Mouse (Mus musculus) heart, embryonic 16.5 days (tissue): Measurements from ENCODE around the gene Fcor. TPM values are rescaled to one million over a fixed set of nuclear protein-coding genes. Genes with fewer than 3 reads are reported as not detected.

Experiments used
- ATAC-seq: fragments of 200-750 bp; cut with Nextera tagmentation; replicated peaks from 2 replicates; pipeline ENCODE4 v1.8.0; 2017; ENCODE audit warnings: moderate number of reproducible peaks; ENCODE audit not compliant: insufficient read depth, low FRiP score; ENCODE audit errors: extremely low read depth
- H3K27ac ChIP-seq: fragments of 300-500 bp; sonication (generic); 2 replicates; pipeline ENCODE4 v1.5.1; 2014; ENCODE audit warnings: mild to moderate bottlenecking, low read length, control low read depth, moderate library complexity
- H3K27me3 ChIP-seq: fragments of 300-500 bp; sonication (generic); 2 replicates; pipeline ENCODE4 v1.6.1; 2014; ENCODE audit warnings: low read length, mixed read lengths; ENCODE audit not compliant: control insufficient read depth, insufficient read depth
- H3K36me3 ChIP-seq: fragments of 300-500 bp; sonication (generic); 2 replicates; pipeline ENCODE4 v1.6.1; 2014; ENCODE audit not compliant: control insufficient read depth, insufficient read depth
- H3K4me1 ChIP-seq: fragments of 300-500 bp; sonication (generic); 2 replicates; pipeline ENCODE4 v1.6.1; 2014; ENCODE audit warnings: low read length, mixed read lengths; ENCODE audit not compliant: control insufficient read depth, insufficient read depth
- H3K4me2 ChIP-seq: fragments of 300-500 bp; sonication (generic); 2 replicates; pipeline ENCODE4 v1.6.1; 2014; ENCODE audit warnings: low read depth, mild to moderate bottlenecking, control low read depth, low read length
- H3K4me3 ChIP-seq: fragments of 300-500 bp; sonication (generic); 2 replicates; pipeline ENCODE4 v1.5.1; 2014; ENCODE audit warnings: mild to moderate bottlenecking, control low read depth, low read length
- H3K9ac ChIP-seq: fragments of 300-500 bp; sonication (generic); 2 replicates; pipeline ENCODE4 v1.6.1; 2014; ENCODE audit warnings: low read length, control low read depth
- H3K9me3 ChIP-seq: fragments of 300-500 bp; sonication (generic); replicated peaks from 2 replicates; pipeline ENCODE4 v1.6.1; 2016; ENCODE audit warnings: low read length; ENCODE audit not compliant: control insufficient read depth
- WGBS: fragments of 180-500 bp; shearing (Covaris S2); extraction: QIAGEN DNeasy Blood & Tissue Kit; methylation state at CpG from one replicate; pipeline ENCODE4 v1.1.7; 2014; 5-methylcytosine and 5-hydroxymethylcytosine counted together
- polyA plus RNA-seq: library from polyadenylated mRNA; unstranded; fragments of >200 nt; fragmentation: Nextera tagmentation; extraction: Ambion mirVana; gene quantifications from 2 replicates; pipeline ENCODE4 v1.2.1, GENCODE M21; 2015

Gene Fcor
- polyA plus RNA-seq, 1 experiment from 2014 or later = 4.3 TPM

- H3K27ac ChIP-seq = no peak overlapping the region
- WGBS = 92% methylated on average over 1 of the region's 1 CpGs
- ATAC-seq = no peak
- no peaks in the 10 kb centered on the region for H3K27me3 ChIP-seq
- no peaks in the 10 kb centered on the region for H3K4me1 ChIP-seq
- no peak overlapping the region for H3K4me2 ChIP-seq
- no peak overlapping the region for H3K9ac ChIP-seq
- no peaks in the 10 kb centered on the region for H3K36me3 ChIP-seq
- H3K4me3 ChIP-seq = no peak overlapping the region
- H3K9me3 ChIP-seq = no peaks in the 10 kb centered on the region
Measured at GRCm38 (mm10) chr8:3701491-3701890, 29.3 kb upstream of the Fcor start.

DNA sequence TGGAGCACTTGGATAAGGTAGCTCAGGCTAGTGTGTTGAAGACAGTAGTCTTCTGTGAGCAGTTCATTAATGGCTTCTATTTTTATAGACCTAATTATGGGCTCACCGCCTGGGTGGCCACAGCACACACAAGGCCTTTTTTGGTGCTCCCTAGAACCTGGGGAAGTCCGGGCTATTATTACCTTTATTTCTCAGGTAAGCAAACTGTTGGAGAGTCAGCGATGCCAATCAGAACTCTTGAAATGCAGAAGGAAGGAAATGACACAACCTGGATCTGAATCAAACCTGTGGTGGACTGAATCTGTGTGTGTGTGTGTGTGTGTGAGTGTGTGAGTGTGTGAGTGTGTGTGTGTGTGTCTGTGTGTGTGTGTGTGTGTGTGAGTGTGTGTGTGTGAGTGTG is 22.0 kb upstream of the Fcor start, which contains the start of gene Fcer2a:
Gene Fcer2a, minus strand, starts transcription at position 55 of the 400 bp plus-strand sequence.
- WGBS = 67% methylated on average over 3 of the region's 3 CpGs
- ATAC-seq = no peak
- no peak within 1 kb of the TSS for H3K4me2 ChIP-seq
- H3K4me3 ChIP-seq = no peak within 1 kb of the TSS
- no peak within 1 kb of the TSS for H3K9ac ChIP-seq
- no peaks in the 10 kb centered on the region for H3K27me3 ChIP-seq
- no peaks in the 10 kb centered on the region for H3K4me1 ChIP-seq
- H3K9me3 ChIP-seq = no peaks in the 10 kb centered on the region
- no peaks in the 10 kb centered on the region for H3K36me3 ChIP-seq
- H3K27ac ChIP-seq = no peak within 1 kb of the TSS

DNA sequence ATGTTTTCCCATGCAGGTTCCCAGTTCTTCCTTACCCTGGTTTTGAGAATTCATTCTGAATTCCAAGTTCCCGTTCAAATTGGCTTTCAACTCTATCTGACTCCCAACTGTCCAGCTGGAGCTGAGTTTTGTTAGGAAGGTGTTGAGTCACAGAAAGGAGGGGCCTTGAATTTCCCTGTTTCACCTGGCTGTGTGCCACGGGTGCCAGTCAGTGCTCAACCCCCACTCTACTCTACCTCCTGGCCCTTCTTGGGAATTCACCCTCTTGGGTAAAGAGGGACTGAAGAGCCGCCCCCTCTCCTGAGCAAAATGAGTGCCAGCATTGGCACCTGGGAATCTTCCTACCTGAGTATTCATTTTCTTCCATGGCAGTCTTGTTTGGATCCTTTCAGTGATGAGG is 18.6 kb upstream of the Fcor start:
- Histone ChIP-seq H3K9ac (no peak overlapping the region), H3K4me2 (no peak overlapping the region), H3K9me3 (no peaks in the 10 kb centered on the region), H3K4me3 (no peak overlapping the region), H3K27me3 (no peaks in the 10 kb centered on the region), H3K4me1 (no peaks in the 10 kb centered on the region), H3K27ac (no peak overlapping the region), H3K36me3 (no peaks in the 10 kb centered on the region)
- ATAC-seq = no peak
- 71% methylated on average over 3 of the region's 3 CpGs for WGBS

GRCm38 (mm10) chr8:3687537-3687936 is 15.4 kb upstream of the Fcor start:
- Histone ChIP-seq H3K27me3 (no peaks in the 10 kb centered on the region), H3K4me1 (no peaks in the 10 kb centered on the region), H3K27ac (no peak overlapping the region), H3K9me3 (no peaks in the 10 kb centered on the region), H3K36me3 (no peaks in the 10 kb centered on the region), H3K4me2 (no peak overlapping the region), H3K4me3 (no peak overlapping the region), H3K9ac (no peak overlapping the region)
- no peak for ATAC-seq
- WGBS = 62% methylated on average over 6 of the region's 6 CpGs

DNA sequence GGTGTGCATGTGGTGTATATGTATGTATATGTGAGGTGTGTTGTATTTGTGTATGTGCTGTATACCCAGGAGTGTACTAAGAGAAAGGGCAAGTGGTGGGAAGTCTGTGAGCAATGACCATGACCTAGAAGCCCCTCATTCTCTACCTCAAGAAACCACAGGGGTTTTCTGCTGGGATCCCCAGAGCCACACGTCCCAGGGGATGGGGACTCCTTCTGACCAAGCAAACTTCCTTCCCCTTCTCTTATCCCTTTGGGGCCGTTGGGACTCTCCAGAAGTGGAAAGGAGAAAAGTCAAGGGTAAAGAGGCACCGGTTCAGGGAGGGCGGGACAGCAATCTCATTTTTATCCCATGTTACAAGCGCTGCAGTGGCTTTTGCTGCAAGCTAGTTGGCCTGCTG is 13.3 kb upstream of the Fcor start:
- Histone ChIP-seq H3K27me3 (no peaks in the 10 kb centered on the region), H3K4me3 (no peak overlapping the region), H3K27ac (no peak overlapping the region), H3K4me2 (no peak overlapping the region), H3K4me1 (no peaks in the 10 kb centered on the region), H3K9ac (no peak overlapping the region), H3K36me3 (peaks cover 7% of the 10 kb centered on the region; the same call in 1 of the 2 replicates), H3K9me3 (no peaks in the 10 kb centered on the region)
- ATAC-seq = no peak
- 53% methylated on average over 5 of the region's 5 CpGs for WGBS

DNA sequence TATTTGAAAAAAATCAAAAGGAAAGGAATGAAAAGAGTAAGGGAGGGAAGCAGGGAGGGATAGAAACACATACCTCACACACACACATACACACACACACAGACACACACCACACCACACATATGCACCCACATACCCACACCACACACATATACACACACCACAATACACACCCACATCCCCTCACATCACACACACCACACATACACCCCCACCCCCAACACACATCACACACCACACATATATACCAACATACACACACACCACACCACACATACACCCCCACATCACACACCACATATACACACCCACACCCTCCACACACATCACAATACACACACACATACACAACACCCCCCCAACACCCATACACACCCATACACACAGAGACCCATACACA is 12.4 kb upstream of the Fcor start:
- no peak overlapping the region for H3K9ac ChIP-seq
- H3K36me3 ChIP-seq = peaks cover 16% of the 10 kb centered on the region
- no peak for ATAC-seq
- no peaks in the 10 kb centered on the region for H3K27me3 ChIP-seq
- H3K9me3 ChIP-seq = no peaks in the 10 kb centered on the region
- no peaks in the 10 kb centered on the region for H3K4me1 ChIP-seq
- no peak overlapping the region for H3K27ac ChIP-seq
- H3K4me3 ChIP-seq = no peak overlapping the region
- H3K4me2 ChIP-seq = no peak overlapping the region

GRCm38 (mm10) chr8:3683408-3684176 is 11.4 kb upstream of the Fcor start:
- Histone ChIP-seq H3K27ac (no peak overlapping the region), H3K4me2 (no peak overlapping the region), H3K9ac (no peak overlapping the region), H3K36me3 (peaks cover 24% of the 10 kb centered on the region), H3K4me3 (no peak overlapping the region), H3K27me3 (no peaks in the 10 kb centered on the region), H3K9me3 (no peaks in the 10 kb centered on the region), H3K4me1 (no peaks in the 10 kb centered on the region)
- WGBS = 69% methylated on average over 6 of the region's 6 CpGs
- ATAC-seq = no peak

DNA sequence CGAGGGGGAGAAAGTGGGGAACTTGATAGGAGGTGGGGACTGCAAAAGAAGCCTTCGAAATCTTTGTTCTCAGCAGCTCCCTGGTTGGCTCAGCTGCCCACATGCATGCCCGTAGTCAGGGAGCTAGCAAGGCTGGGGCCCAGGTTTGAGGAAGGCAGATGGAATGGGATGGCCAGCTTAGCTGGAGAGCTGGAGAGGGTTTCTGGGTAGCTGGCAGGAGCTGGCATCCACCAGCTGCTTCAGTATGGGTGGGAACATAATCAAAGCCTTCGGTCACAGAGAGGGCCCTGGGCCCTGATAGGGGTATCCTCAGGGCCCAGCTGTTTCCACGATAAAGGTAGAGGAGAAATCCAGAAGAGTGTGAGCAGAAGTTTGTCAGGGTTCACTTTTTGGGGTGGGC is 10.3 kb upstream of the Fcor start:
- Histone ChIP-seq H3K4me1 (peaks cover 6% of the 10 kb centered on the region), H3K36me3 (peaks cover 24% of the 10 kb centered on the region), H3K27ac (no peak overlapping the region), H3K27me3 (no peaks in the 10 kb centered on the region), H3K4me3 (no peak overlapping the region), H3K4me2 (no peak overlapping the region), H3K9me3 (no peaks in the 10 kb centered on the region), H3K9ac (no peak overlapping the region)
- 94% methylated on average over 5 of the region's 5 CpGs for WGBS
- ATAC-seq = no peak

GRCm38 (mm10) chr8:3679656-3680055 is 7.5 kb upstream of the Fcor start:
- H3K36me3 ChIP-seq = peaks cover 24% of the 10 kb centered on the region
- no peak overlapping the region for H3K4me3 ChIP-seq
- H3K27ac ChIP-seq = no peak overlapping the region
- H3K27me3 ChIP-seq = no peaks in the 10 kb centered on the region
- no peak overlapping the region for H3K4me2 ChIP-seq
- ATAC-seq = no peak
- 66% methylated on average over 5 of the region's 5 CpGs for WGBS
- H3K9me3 ChIP-seq = no peaks in the 10 kb centered on the region
- peaks cover 13% of the 10 kb centered on the region for H3K4me1 ChIP-seq
- no peak overlapping the region for H3K9ac ChIP-seq
